22 mouse cellular contexts compared by ENCODE assay signal in the genomic region with DNA sequence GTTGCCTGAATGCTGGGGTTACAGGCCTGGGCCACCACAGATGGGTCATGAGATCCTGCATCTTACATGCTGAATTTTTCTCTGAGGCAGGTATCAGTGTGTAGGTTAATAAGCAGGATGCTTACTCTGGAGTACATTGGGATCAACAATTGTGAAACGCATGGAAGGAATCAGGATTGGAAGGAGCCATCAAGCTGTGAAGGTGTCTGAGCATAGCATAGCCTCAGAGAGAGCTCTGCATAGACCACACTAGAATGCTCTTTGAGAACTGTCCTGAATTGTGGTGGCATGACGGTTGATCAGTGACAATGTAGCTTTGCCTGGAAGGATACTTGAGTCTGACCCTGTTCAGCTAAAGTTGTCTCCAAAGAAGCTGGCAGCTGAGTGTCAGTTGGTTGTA.
DNase-seq lines count a peak whose midpoint lies in the region; ATAC-seq and TF ChIP-seq lines count a peak whose summit lies in the region.
"Had no signal": no experiment of that assay in that cellular context is flagged by ENCODE, and none has a peak within 500 bp of the region (broad histone marks: within the 10 kb centered on the region; RNA-seq: fewer than 3 reads in every experiment).

No protein-coding gene starts in this region.

- 83% methylated on average over 2 of the region's 2 CpGs for WGBS in liver, embryonic 12.5 days (ENCODE audit: insufficient replicate concordance)
- WGBS in spleen, adult 2 months = 87% methylated on average over 2 of the region's 2 CpGs
- WGBS in forebrain, embryonic 15.5 days = 97% methylated on average over 2 of the region's 2 CpGs

- H3K4me1 ChIP-seq in liver, embryonic 12.5 days = peaks cover 87% of the 10 kb centered on the region
- H3K4me1 ChIP-seq in spleen, adult 2 months (ENCODE audit: control insufficient read depth, insufficient read depth, insufficient read length) = peaks cover 54% of the 10 kb centered on the region
- H3K4me1 ChIP-seq in forebrain, embryonic 15.5 days = no peaks in the 10 kb centered on the region
- H3K4me1 ChIP-seq: embryonic facial prominence, embryonic 13.5 days; forebrain, embryonic 10.5 days; forebrain, embryonic 12.5 days had no signal

- H3K9me3 ChIP-seq in liver, embryonic 12.5 days (replicated peaks) = no peaks in the 10 kb centered on the region
- no peaks in the 10 kb centered on the region for H3K9me3 ChIP-seq in forebrain, embryonic 15.5 days
- H3K9me3 ChIP-seq: embryonic facial prominence, embryonic 13.5 days; embryonic facial prominence, embryonic 15.5 days; forebrain, embryonic 10.5 days; forebrain, embryonic 12.5 days had no signal

- no peak for ATAC-seq in liver, embryonic 12.5 days
- no peak for ATAC-seq in forebrain, embryonic 15.5 days (replicated peaks)
- ATAC-seq: forebrain, embryonic 14.5 days; forebrain, postnatal 0 days had no signal

- TF ChIP-seq CTCF in spleen, adult 2 months (IDR thresholded peaks at IDR 0.05; ENCODE audit: extremely low read depth, insufficient read depth, insufficient read length, insufficient replicate concordance) = no peak

- TF ChIP-seq POLR2A in spleen, adult 2 months (IDR thresholded peaks at IDR 0.05; ENCODE audit: low read depth, low read length) = no peak

- H3K27ac ChIP-seq in liver, embryonic 12.5 days = peak overlapping the region; percentile 30; the same call in 1 of the 2 replicates
- peak overlapping the region; percentile 96 for H3K27ac ChIP-seq in spleen, adult 2 months (ENCODE audit: insufficient read depth, low read length)
- no peak overlapping the region for H3K27ac ChIP-seq in forebrain, embryonic 15.5 days (replicated peaks)
- H3K27ac ChIP-seq: embryonic facial prominence, embryonic 13.5 days; embryonic facial prominence, embryonic 15.5 days; forebrain, embryonic 10.5 days; forebrain, embryonic 12.5 days had no signal

- DNase-seq in liver = no peak
- no peak for DNase-seq in spleen, adult 2 months (ENCODE audit: low read depth in 1 of 2, low spot score in 2 of 2)
- DNase-seq in spleen, adult 12 weeks (ENCODE audit: low spot score) = no peak
- peak; percentile 46 for DNase-seq in induced T-regulatory cell, adult 2 months (ENCODE audit: low read depth)
- DNase-seq: adrenal gland, adult 2 months; adrenal gland, postnatal 10 days; adrenal gland, postnatal 25 days; cerebellum, adult 11-12 months; cerebellum, adult 2 months; cerebellum, adult 9-10 months; cerebellum, postnatal 10 days; cerebellum, postnatal 25 days; embryo, embryonic 11 days; forebrain, postnatal 0 days had no signal

- H3K27me3 ChIP-seq in liver, embryonic 12.5 days (replicated peaks) = no peaks in the 10 kb centered on the region
- no peaks in the 10 kb centered on the region for H3K27me3 ChIP-seq in spleen, adult 2 months (ENCODE audit: control insufficient read depth, insufficient read depth, low read length)
- H3K27me3 ChIP-seq in forebrain, embryonic 15.5 days = no peaks in the 10 kb centered on the region
- H3K27me3 ChIP-seq: embryonic facial prominence, embryonic 13.5 days; embryonic facial prominence, embryonic 15.5 days; forebrain, embryonic 12.5 days had no signal

- H3K4me3 ChIP-seq in liver, embryonic 12.5 days = no peak overlapping the region
- H3K4me3 ChIP-seq in spleen, adult 2 months (ENCODE audit: extremely low read depth, insufficient read depth, insufficient read length) = no peak overlapping the region
- no peak overlapping the region for H3K4me3 ChIP-seq in forebrain, embryonic 15.5 days
- H3K4me3 ChIP-seq: embryonic facial prominence, embryonic 13.5 days; embryonic facial prominence, embryonic 15.5 days; erythroblast, embryonic 14.5 days; forebrain, embryonic 10.5 days; forebrain, embryonic 12.5 days had no signal

- H3K4me2 ChIP-seq in liver, embryonic 12.5 days = no peak overlapping the region
- H3K4me2 ChIP-seq in forebrain, embryonic 15.5 days (replicated peaks) = no peak overlapping the region
- H3K4me2 ChIP-seq: embryonic facial prominence, embryonic 13.5 days; embryonic facial prominence, embryonic 15.5 days; forebrain, embryonic 12.5 days had no signal

- H3K9ac ChIP-seq in liver, embryonic 12.5 days = no peak overlapping the region
- no peak overlapping the region for H3K9ac ChIP-seq in forebrain, embryonic 15.5 days (replicated peaks)
- H3K9ac ChIP-seq: embryonic facial prominence, embryonic 13.5 days; embryonic facial prominence, embryonic 15.5 days; forebrain, embryonic 12.5 days; forebrain, postnatal 0 days had no signal

- H3K36me3 ChIP-seq in liver, embryonic 12.5 days = 0 out of 2 replicates have a peak, but pooled peaks cover 9% of the 10 kb centered on the region
- H3K36me3 ChIP-seq in spleen, adult 2 months (ENCODE audit: control insufficient read depth, insufficient read depth, low read length) = no peaks in the 10 kb centered on the region
- no peaks in the 10 kb centered on the region for H3K36me3 ChIP-seq in forebrain, embryonic 15.5 days
- H3K36me3 ChIP-seq: embryonic facial prominence, embryonic 13.5 days; embryonic facial prominence, embryonic 15.5 days; forebrain, embryonic 10.5 days; forebrain, embryonic 12.5 days had no signal
